Mouse (Mus musculus) cerebellum, adult 2 months (tissue): ENCODE measurements at regions not wholly inside any gene's neighbourhood (a gene's known extent, or its start where the extent isn't known, plus 50 kb on each side); places are given as distances from the start of the nearest gene placed in this dataset.

Source experiments
- CTCF ChIP-seq: fragments of 200-500 bp; IDR thresholded peaks from 2 replicates; pipeline ENCODE4 v1.5.1; 2011; ENCODE audit warnings: low read depth, mild to moderate bottlenecking, control low read depth, low read length, moderate library complexity, borderline replicate concordance; ENCODE audit not compliant: insufficient read depth
- POLR2A ChIP-seq: fragments of 200-500 bp; IDR thresholded peaks from 2 replicates; pipeline ENCODE4 v1.6.1; 2011; ENCODE audit warnings: low read length, control low read depth, borderline replicate concordance; ENCODE audit not compliant: insufficient read depth

DNA sequence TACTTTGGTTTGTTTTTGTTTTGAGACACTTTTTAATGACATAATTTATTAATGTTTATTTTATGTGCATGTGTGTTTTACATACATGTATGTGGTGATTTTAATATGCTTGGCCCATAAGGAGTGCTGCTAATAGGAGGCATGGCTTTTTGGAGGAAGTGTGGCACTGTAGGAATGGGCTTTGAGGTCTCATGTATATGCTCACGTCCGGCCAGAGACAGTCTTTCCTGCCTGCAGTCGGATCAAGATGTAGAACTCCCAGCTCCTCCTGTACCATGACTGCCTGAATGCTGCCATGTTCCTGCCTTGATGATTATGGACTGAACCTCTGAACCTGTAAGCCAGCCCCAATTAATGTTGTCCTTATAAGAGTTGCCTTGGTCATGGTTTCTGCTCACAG lies 82.6 kb downstream of the Rchy1 start:
- TF ChIP-seq CTCF = no peak
- no peak for TF ChIP-seq POLR2A
